Mouse (Mus musculus): ENCODE measurements around the gene Rbm43. TPM values are rescaled to one million over a fixed set of nuclear protein-coding genes. Genes with fewer than 3 reads are reported as not detected.
"Not testable (repeated sequence)": the region's sequence is repeated elsewhere in the genome, so short reads cannot be mapped to it uniquely, and the experiment has no call there.

Gene Rbm43
- polyA plus RNA-seq, 2 experiments from 2014 or later = 35.3 to 35.7 TPM

DNA sequence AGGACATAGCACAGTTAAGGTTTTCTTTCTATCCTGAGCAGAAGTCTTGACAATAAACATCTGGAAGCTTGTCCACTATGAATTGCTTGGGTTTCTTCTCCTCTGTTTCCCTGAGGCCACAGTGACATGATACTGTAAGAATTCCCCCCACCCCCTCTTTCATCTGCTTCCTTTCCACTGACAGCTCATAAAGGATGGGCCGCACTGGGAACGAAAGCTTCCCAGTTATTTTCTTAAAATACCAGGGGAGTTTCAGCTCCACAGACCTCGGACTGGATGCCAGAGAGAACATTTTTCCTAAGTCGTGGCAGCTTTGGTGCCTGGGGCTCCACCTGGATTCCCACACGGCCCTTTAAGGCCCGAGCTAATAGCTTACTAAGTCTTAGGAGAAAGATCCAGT is 22.2 kb downstream of the Rbm43 start:
- ATAC-seq = no peak

DNA sequence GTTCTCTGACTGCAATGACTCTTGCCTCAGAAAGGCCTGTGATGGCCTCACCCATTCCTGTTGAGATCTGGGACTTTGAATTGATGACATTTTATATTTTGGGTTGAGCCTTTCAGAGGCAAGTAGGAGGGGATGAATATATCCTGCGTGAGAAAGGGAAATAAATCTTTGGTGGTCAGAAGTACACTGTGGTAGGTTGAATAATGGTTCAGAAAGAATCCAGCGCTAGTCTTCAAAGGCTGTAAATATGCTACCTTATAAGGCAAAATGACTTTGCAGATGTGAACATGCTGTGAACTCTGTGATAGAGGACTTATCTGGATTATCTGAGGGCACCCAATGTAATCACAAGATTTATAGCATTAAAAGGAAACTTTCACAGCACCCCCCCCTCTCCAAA is 23.1 kb downstream of the Rbm43 start:
- no peak for ATAC-seq

DNA sequence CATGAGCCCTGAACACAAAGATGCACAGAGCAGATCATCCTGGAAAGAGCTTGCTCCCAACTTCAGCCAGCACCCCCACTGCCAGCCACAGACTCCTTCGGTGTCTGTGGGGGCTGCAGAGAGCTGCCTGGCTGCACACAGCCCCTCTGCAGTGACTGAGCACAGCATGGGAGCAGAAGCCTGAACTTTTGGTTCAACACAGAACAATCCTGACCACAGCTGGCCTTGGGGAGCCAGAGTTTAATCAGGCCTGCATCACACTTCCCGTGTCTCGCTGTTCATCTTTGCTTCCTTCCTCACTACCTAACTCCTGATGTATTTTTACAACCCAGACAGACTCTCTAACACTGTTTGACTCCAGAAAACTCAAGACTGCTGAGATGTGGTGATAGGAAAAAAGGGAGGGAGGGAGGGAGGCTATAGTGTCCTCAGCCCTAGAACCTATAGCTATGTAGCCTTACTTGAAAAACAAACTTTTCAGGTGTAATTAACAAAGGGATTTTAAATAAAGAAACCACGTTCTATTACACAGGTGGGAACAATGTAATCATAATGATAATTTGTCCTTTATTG is 27.3 kb downstream of the Rbm43 start:
- no peak for ATAC-seq

DNA sequence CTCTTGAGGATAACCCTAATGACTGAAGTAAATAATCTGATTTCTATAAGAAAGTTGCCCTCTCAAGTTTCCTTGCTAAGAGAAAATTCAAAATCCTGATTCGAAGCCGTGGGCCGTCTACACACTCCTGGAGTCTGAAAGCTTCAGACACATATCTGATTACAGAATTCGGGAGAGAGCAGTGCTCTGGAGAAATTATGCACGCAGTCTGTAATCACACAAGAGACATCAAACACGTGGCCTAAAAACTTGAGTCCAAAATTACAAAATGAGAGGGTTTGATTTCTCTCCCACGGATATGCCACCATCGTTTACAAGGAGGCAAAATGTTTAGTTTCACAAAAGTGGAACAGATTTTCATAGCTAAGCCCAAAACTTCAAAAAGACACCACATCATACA is 29.3 kb downstream of the Rbm43 start:
- ATAC-seq = no peak

DNA sequence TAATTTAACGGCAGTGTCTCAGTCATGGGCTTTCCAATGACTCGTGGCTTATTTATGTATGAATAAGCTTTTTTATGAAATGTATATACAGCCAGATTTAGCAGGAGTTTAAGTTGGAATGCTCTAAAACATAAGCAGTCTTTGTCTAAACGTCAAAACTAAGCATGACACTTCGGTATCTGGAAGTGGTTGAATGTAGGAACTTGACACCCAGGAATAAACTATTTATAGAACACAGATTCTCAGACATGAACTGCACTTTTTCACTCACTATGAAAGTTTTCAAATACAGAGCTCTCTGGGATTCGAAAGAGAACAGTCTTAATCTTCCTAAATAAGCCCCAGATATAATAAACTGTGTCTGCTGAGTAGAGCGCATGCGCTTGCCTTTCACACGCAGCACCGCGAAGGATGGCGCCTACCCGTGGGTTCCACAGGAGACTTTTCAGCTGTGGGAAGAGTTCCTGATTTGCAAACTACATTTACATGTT is 42.5 kb downstream of the Rbm43 start:
- no peak for ATAC-seq

DNA sequence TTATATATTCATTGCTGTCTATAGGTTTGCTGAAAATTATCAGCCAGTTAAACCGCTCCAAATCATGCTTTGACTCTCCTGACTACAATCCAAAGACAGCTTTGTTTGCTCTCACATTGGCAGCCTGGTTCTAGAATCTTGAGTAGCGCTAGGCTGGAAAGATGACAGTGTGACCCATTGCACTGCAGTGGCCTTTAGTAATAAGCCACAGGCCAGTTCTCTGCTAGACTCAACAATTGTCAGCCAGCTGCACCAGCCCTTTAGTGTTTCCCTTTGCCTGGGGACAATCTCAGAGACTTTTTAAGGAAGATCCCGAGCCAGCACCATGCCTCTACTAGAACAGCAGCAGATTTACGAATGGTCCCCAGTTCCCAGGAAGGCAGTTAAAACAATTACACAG is 44.0 kb downstream of the Rbm43 start:
- no peak for ATAC-seq

DNA sequence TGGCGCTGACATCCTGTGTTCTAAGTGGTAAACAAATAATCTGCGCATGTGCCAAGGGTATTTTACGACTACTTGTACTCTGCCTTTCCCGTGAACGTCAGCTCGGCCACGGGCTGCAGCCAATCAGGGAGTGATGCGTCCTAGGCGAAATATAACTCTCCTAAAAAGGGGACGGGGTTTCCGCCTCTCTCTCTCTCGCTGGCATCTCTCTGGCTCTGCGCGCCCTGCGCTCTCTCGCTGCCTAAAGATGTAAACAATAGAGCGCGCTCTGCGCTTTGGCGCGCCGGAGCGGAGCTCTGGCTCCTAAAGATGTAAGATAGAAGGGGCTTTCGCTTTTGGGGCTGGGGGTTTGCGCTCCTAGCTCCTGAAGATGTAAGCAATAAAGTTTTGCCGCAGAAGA is 44.8 kb downstream of the Rbm43 start:
- ATAC-seq = not testable (repeated sequence)

DNA sequence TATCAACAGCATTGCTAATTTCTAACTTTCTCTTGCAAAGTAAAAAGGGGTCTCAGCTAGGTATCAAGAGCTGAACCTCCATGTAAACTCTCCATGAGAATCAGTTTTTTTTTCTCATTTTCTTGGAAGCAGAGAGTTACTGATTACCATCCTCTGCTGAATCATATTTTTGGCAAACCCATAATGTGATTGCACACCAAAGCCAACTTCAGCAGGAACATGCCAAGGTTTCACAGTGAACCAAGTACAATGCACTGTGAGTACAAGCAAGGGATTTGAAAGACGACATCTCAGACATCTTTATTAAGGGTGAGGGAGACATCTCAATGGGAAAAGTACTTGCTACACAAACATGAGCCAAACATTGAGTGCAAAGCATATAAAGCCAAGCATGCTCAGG is 54.8 kb downstream of the Rbm43 start:
- ATAC-seq = no peak

Other genes starting within 250 kb of the Rbm43 start
- gene Nmi, start 38.3 kb upstream of the Rbm43 start, polyA plus RNA-seq (2017; shearing (Covaris generic)) = 100 to 1,000 TPM; 158 to 170 TPM
- not detected for gene Tnfaip6, start 102.8 kb upstream of the Rbm43 start, polyA plus RNA-seq (2017; shearing (Covaris generic))
- 10 to 100 TPM; 26.0 to 31.3 TPM for gene Rif1, start 137.7 kb upstream of the Rbm43 start, polyA plus RNA-seq (2017; shearing (Covaris generic))

Data from CD4-positive, CD25-positive, alpha-beta regulatory T cell, adult 4 months (primary cell).